Mouse (Mus musculus) erythroblast, embryonic 14.5 days (primary cell): ENCODE measurements around the gene Cetn2. TPM values are rescaled to one million over a fixed set of nuclear protein-coding genes. Genes with fewer than 3 reads are reported as not detected.

ENCODE experiments used
- H3K27me3 ChIP-seq: 2 replicates; pipeline ENCODE4 v1.6.1; 2012; ENCODE audit warnings: inconsistent platforms; ENCODE audit not compliant: control insufficient read depth
- H3K36me3 ChIP-seq: 2 replicates; pipeline ENCODE4 v1.6.1; 2012; ENCODE audit warnings: mild to moderate bottlenecking, inconsistent platforms; ENCODE audit not compliant: control insufficient read depth
- H3K4me1 ChIP-seq: 2 replicates; pipeline ENCODE4 v1.6.1; 2012; ENCODE audit warnings: inconsistent platforms; ENCODE audit not compliant: control insufficient read depth
- H3K4me3 ChIP-seq: replicated peaks from 2 replicates; pipeline ENCODE3; 2012; ENCODE audit warnings: moderate library complexity, mild to moderate bottlenecking, inconsistent platforms
- H3K9me3 ChIP-seq: 2 replicates; pipeline ENCODE4 v1.6.1; 2012; ENCODE audit warnings: low read length, inconsistent platforms, mixed read lengths; ENCODE audit not compliant: control insufficient read depth
- GATA1 ChIP-seq: IDR thresholded peaks from 2 replicates; pipeline ENCODE4 v1.6.1; 2012; ENCODE audit warnings: low read length, inconsistent platforms, mixed read lengths
- TAL1 ChIP-seq: IDR thresholded peaks from 3 replicates; pipeline ENCODE4 v1.6.1; 2012; ENCODE audit warnings: low read length, inconsistent platforms, mixed read lengths
- polyA plus RNA-seq: library from polyadenylated mRNA; stranded (reverse); fragments of >175 nt; gene quantifications from 2 replicates; pipeline ENCODE4 v1.2.3, GENCODE M21; 2012

The Cetn2 gene
- 0.20 and 0.21 TPM in 2 replicates for polyA plus RNA-seq

GRCm38 (mm10) chrX:72917884-72918681 is at the start of gene Cetn2, which contains the start of gene Nsdhl:
Gene Cetn2, minus strand, starts transcription at chrX:72918411.
Gene Nsdhl, plus strand, starts transcription at chrX:72918557.
- Histone ChIP-seq H3K36me3 (peaks cover 8% of the 10 kb centered on the region; the same call in 1 of the 2 replicates), H3K9me3 (no peaks in the 10 kb centered on the region; the same call in 1 of the 2 replicates), H3K27me3 (peaks cover 5% of the 10 kb centered on the region), H3K4me3 (peak within 1 kb of the TSS; percentile 91), H3K4me1 (peaks cover 13% of the 10 kb centered on the region)
- TF ChIP-seq GATA1 (no peak), TAL1 (no peak)

DNA sequence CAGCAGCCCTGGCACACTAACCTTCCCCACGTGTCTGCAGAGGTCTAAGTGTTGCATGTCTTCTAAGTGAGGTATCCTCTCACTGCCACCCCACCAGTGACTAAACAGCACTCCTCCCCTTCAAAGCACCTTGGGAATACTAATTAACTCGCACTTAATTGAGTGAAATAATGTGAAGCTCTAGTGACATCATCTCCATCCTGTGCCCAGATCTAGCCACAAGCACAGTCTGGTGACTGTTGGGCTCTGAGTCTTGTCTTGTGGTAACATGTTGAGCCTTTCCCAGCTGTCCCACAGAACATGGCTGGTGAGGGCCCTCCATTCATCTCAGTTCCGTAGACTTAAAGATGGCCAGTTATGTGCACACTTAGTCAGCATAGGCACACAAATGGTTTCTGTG is 44.5 kb upstream of the Cetn2 start:
- Histone ChIP-seq H3K9me3 (no peaks in the 10 kb centered on the region), H3K4me1 (no peaks in the 10 kb centered on the region), H3K4me3 (no peak overlapping the region), H3K27me3 (0 out of 2 replicates have a peak, but pooled peaks cover 3% of the 10 kb centered on the region), H3K36me3 (peaks cover 37% of the 10 kb centered on the region)
- no peak for TF ChIP-seq GATA1
- TF ChIP-seq TAL1, result no peak

DNA sequence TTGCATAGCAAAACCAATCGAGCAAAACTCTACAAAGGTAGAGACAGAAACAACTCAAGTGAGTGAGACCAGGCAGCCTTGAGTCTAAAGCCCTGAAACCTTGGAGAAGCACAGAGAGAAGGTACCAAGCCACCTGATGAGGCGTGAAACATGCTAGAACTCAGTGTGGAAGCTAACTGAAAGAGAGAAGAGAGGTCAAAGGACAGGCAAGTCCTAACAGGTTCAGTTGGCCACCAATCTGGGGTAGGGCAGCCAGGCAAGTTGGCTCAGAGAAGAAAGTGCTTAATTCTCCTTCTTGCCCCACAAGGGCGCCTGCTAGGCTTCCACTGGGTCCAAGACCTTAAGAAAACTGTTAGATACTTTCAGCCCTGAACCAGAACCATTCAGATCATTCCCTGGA is 43.3 kb upstream of the Cetn2 start:
- no peak for TF ChIP-seq GATA1
- TF ChIP-seq TAL1, result no peak
- Histone ChIP-seq H3K9me3 (no peaks in the 10 kb centered on the region), H3K27me3 (0 out of 2 replicates have a peak, but pooled peaks cover 3% of the 10 kb centered on the region), H3K36me3 (peaks cover 48% of the 10 kb centered on the region), H3K4me3 (no peak overlapping the region), H3K4me1 (no peaks in the 10 kb centered on the region)

GRCm38 (mm10) chrX:72960431-72960830 is 42.2 kb upstream of the Cetn2 start:
- TF ChIP-seq TAL1 (no peak), GATA1 (no peak)
- no peaks in the 10 kb centered on the region for H3K4me1 ChIP-seq
- H3K36me3 ChIP-seq, result peaks cover 59% of the 10 kb centered on the region

DNA sequence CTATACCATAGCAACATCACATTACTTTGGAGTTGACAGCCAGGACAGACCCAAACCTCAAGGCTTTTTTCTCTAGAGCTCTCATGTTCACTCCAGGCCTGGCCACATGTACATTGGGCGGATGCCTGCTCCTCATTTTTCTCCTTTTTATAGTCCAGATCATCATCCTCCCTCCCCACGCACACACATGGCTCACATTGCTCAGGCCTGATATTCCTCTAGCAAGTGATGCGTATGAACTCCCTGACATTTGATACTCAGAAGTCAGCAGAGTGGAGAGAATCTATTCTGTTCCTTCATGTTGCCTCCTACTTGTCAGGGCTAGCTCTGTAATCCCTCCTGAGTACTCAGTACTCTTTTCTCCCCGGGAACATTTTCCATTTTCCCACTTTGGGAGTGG is 38.3 kb upstream of the Cetn2 start:
- H3K9me3 ChIP-seq, result no peaks in the 10 kb centered on the region
- H3K4me3 ChIP-seq, result no peak overlapping the region
- H3K36me3 ChIP-seq, result peaks cover 72% of the 10 kb centered on the region
- 0 out of 2 replicates have a peak, but pooled peaks cover 3% of the 10 kb centered on the region for H3K27me3 ChIP-seq
- TF ChIP-seq TAL1 (no peak), GATA1 (no peak)
- H3K4me1 ChIP-seq, result no peaks in the 10 kb centered on the region

More at GRCm38 (mm10) chrX:72960431-72960830, 42.2 kb upstream of the Cetn2 start:
- H3K4me3 ChIP-seq, result no peak overlapping the region
- H3K27me3 ChIP-seq, result 0 out of 2 replicates have a peak, but pooled peaks cover 3% of the 10 kb centered on the region
- no peaks in the 10 kb centered on the region for H3K9me3 ChIP-seq

GRCm38 (mm10) chrX:72953464-72953863 is 35.3 kb upstream of the Cetn2 start:
- Histone ChIP-seq H3K36me3 (peaks cover 75% of the 10 kb centered on the region), H3K9me3 (no peaks in the 10 kb centered on the region), H3K4me1 (no peaks in the 10 kb centered on the region), H3K4me3 (no peak overlapping the region), H3K27me3 (no peaks in the 10 kb centered on the region)
- TF ChIP-seq GATA1, result no peak
- no peak for TF ChIP-seq TAL1

DNA sequence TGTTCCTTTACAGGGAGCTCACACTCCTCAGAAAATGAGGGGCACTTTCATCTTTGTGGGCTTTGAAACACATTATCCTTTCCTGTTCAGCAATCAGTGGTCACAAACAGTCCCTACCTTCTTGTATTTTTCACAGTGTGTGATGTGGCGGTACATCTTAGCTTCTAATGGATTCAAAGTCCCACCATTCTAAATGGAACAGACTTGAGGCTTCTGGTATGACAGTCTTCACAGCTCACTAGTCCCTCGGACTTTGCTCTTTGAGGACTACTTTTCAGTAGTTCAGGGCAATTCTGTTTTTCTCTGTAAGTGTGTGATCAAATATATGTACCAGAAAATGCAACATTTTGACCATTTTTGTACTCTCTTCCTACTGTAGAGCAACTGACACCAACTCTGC is 3.2 kb upstream of the Cetn2 start:
- H3K4me1 ChIP-seq, result peaks cover 13% of the 10 kb centered on the region
- TF ChIP-seq GATA1 (no peak), TAL1 (no peak)
- peaks cover 22% of the 10 kb centered on the region for H3K36me3 ChIP-seq
- no peaks in the 10 kb centered on the region; the same call in 1 of the 2 replicates for H3K9me3 ChIP-seq
- H3K27me3 ChIP-seq, result peaks cover 5% of the 10 kb centered on the region
- H3K4me3 ChIP-seq, result no peak overlapping the region

DNA sequence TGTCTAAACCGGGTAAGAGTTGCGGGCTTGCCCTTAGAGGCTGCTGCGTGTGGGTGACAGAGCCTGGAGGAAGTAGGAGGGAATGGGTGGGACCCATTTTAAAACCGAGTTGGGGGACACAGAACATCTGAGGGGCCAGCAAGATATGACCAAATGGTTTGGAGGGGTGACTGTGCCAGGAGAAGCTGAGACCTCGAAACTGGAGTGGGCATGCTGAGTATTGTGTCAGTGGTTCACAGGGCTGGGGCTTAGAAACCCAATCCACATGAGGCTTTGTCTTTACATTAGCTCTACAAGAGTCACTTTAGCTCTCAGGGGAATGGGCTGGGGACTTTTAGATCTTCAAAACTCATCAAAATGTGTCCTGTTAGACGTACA is 460 bp upstream of the Cetn2 start:
- H3K4me1 ChIP-seq, result peaks cover 13% of the 10 kb centered on the region
- peaks cover 8% of the 10 kb centered on the region; the same call in 1 of the 2 replicates for H3K36me3 ChIP-seq
- TF ChIP-seq GATA1 (no peak), TAL1 (no peak)
- no peaks in the 10 kb centered on the region; the same call in 1 of the 2 replicates for H3K9me3 ChIP-seq
- peaks cover 5% of the 10 kb centered on the region for H3K27me3 ChIP-seq
- peak overlapping the region; percentile 91 for H3K4me3 ChIP-seq

GRCm38 (mm10) chrX:72911611-72912010 is 6.6 kb downstream of the Cetn2 start:
- no peaks in the 10 kb centered on the region for H3K9me3 ChIP-seq
- H3K4me1 ChIP-seq, result no peaks in the 10 kb centered on the region
- H3K27me3 ChIP-seq, result no peaks in the 10 kb centered on the region
- no peaks in the 10 kb centered on the region for H3K36me3 ChIP-seq
- TF ChIP-seq GATA1 (no peak), TAL1 (no peak)
- no peak overlapping the region for H3K4me3 ChIP-seq
